Mouse (Mus musculus) cortical plate, adult 2 months (tissue): ENCODE measurements around the gene Fbxl21.

ENCODE experiments used
- CTCF ChIP-seq: fragments of 200-500 bp; IDR thresholded peaks from 2 replicates; pipeline ENCODE4 v1.5.1; 2011; ENCODE audit warnings: mild to moderate bottlenecking, control low read depth, low read length; ENCODE audit not compliant: insufficient read depth; ENCODE audit errors: extremely low read depth
- POLR2A ChIP-seq: fragments of 200-500 bp; IDR thresholded peaks from 2 replicates; pipeline ENCODE4 v1.6.1; 2011; ENCODE audit warnings: mild to moderate bottlenecking, low read length, control low read depth; ENCODE audit not compliant: insufficient read depth; ENCODE audit errors: extremely low read depth

- no peak for TF ChIP-seq POLR2A
- TF ChIP-seq CTCF, result no peak
Observed at GRCm38 (mm10) chr13:56529031-56529430, 6.8 kb downstream of the Fbxl21 start.
